ENCODE assay signal across 24 mouse cellular contexts in genomic region chr15:95322744-95323143, GRCm38 (mm10).
"Had no signal": no experiment of that assay in that cellular context is flagged by ENCODE, and none has a peak within 500 bp of the region (broad histone marks: within the 10 kb centered on the region; RNA-seq: fewer than 3 reads in every experiment).

No protein-coding gene starts in this region.

- H3K27me3 ChIP-seq: heart, embryonic 13.5 days; heart, embryonic 15.5 days; hindbrain, embryonic 13.5 days; hindbrain, embryonic 15.5 days; kidney, embryonic 15.5 days; limb, embryonic 13.5 days; limb, embryonic 15.5 days had no signal

- H3K4me2 ChIP-seq: heart, embryonic 11.5 days; heart, embryonic 13.5 days; heart, embryonic 15.5 days; hindbrain, embryonic 13.5 days; hindbrain, embryonic 15.5 days; kidney, embryonic 15.5 days; limb, embryonic 13.5 days; limb, embryonic 15.5 days had no signal

- H3K36me3 ChIP-seq: heart, embryonic 13.5 days; heart, embryonic 15.5 days; hindbrain, embryonic 15.5 days; kidney, embryonic 15.5 days; limb, embryonic 13.5 days; limb, embryonic 15.5 days had no signal

- H3K9ac ChIP-seq: forebrain, postnatal 0 days; heart, embryonic 13.5 days; heart, embryonic 15.5 days; hindbrain, embryonic 13.5 days; hindbrain, embryonic 15.5 days; kidney, embryonic 15.5 days; limb, embryonic 13.5 days; limb, embryonic 15.5 days had no signal

- H3K4me1 ChIP-seq: heart, embryonic 13.5 days; heart, embryonic 15.5 days; hindbrain, embryonic 13.5 days; hindbrain, embryonic 15.5 days; kidney, embryonic 15.5 days; limb, embryonic 13.5 days; limb, embryonic 15.5 days had no signal

- DNase-seq: forebrain, postnatal 0 days; gastrocnemius, postnatal 14 days; gastrocnemius, postnatal 36 days; heart, adult 2 months; heart, postnatal 14 days; heart, postnatal 36 days; kidney, adult 11 months; kidney, adult 2 months; kidney, adult 9 months; kidney, postnatal 14 days; kidney, postnatal 36 days; layer of hippocampus, postnatal 36 days; left cerebral cortex, postnatal 4 days had no signal

- H3K9me3 ChIP-seq: heart, embryonic 13.5 days; heart, embryonic 15.5 days; hindbrain, embryonic 13.5 days; hindbrain, embryonic 15.5 days; kidney, embryonic 15.5 days; limb, embryonic 15.5 days had no signal

- H3K27ac ChIP-seq: heart, adult 2 months; heart, embryonic 13.5 days; heart, embryonic 15.5 days; hindbrain, embryonic 13.5 days; hindbrain, embryonic 15.5 days; hindbrain, postnatal 0 days; kidney, embryonic 15.5 days; kidney, postnatal 0 days; limb, embryonic 13.5 days; limb, embryonic 15.5 days had no signal

- H3K4me3 ChIP-seq: heart, adult 2 months; heart, embryonic 13.5 days; heart, embryonic 15.5 days; hindbrain, embryonic 13.5 days; hindbrain, embryonic 15.5 days; kidney, embryonic 15.5 days; limb, embryonic 13.5 days; limb, embryonic 15.5 days had no signal

- ATAC-seq: forebrain, postnatal 0 days; hindbrain, postnatal 0 days; intestine, embryonic 16.5 days had no signal
